In the genomic region with DNA sequence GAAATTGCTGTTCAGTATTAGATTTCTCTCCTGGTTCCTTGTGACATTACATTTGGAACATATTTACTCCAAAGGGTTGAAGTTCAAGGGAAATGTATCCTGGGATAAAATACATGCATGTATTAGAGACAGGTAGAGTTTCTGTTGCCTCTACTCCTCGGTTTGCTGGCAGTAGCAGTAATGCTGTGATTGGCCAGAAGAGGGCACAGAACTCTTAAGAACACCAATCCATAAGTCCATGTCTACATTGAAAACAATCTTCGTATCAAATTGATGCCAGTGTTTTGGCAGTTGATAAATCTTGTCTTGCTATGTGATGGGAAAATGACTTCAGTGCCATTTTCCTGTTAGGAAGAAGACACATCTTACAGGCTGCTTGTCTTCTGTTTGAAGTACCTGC, we compare ENCODE assay signal across 9 mouse cellular contexts.
DNase-seq lines count a peak whose midpoint lies in the region; ATAC-seq and TF ChIP-seq lines count a peak whose summit lies in the region.
"Had no signal": no experiment of that assay in that cellular context is flagged by ENCODE, and none has a peak within 500 bp of the region (broad histone marks: within the 10 kb centered on the region; RNA-seq: fewer than 3 reads in every experiment).

No protein-coding gene starts in this region.

- 63% methylated on average over 2 of the region's 2 CpGs for WGBS in kidney, adult 2 months

- TF ChIP-seq CTCF in kidney, adult 2 months (conservative IDR thresholded peaks at IDR 0.05; ENCODE audit: insufficient read depth, insufficient read length, low read depth, low read length), result 0 out of 2 replicates have a peak, but pooled peaks have one; percentile 21
- 0 out of 2 replicates have a peak, but pooled peaks have one; percentile 40 for TF ChIP-seq CTCF in G1E (IDR thresholded peaks at IDR 0.05; ENCODE audit: low read depth, low read length)
- TF ChIP-seq CTCF in brain, embryonic 14.5 days (IDR thresholded peaks at IDR 0.05; ENCODE audit: borderline replicate concordance, extremely low read depth, insufficient read depth, insufficient read length), result peak; percentile 63

- no peaks in the 10 kb centered on the region for H3K27me3 ChIP-seq in kidney, adult 2 months (replicated peaks; ENCODE audit: control insufficient read depth, insufficient read depth, low read length)
- H3K27me3 ChIP-seq in G1E (ENCODE audit: insufficient read depth, low read length), result peaks cover 9% of the 10 kb centered on the region
- H3K27me3 ChIP-seq: limb, embryonic 13.5 days had no signal

- no peaks in the 10 kb centered on the region for H3K4me1 ChIP-seq in kidney, adult 2 months (ENCODE audit: control insufficient read depth, insufficient read depth, low read length)
- H3K4me1 ChIP-seq in G1E (ENCODE audit: insufficient read depth, low read depth, low read length), result no peaks in the 10 kb centered on the region
- H3K4me1 ChIP-seq: limb, embryonic 13.5 days had no signal

- H3K27ac ChIP-seq in kidney, adult 2 months (ENCODE audit: insufficient read depth, low read depth, low read length), result no peak overlapping the region
- H3K27ac ChIP-seq: limb, embryonic 13.5 days had no signal

- peak; percentile 28 for DNase-seq in kidney, adult 2 months
- no peak for DNase-seq in kidney, adult 11 months
- no peak for DNase-seq in G1E (ENCODE audit: low spot score)
- peak; percentile 72 for DNase-seq in brain, embryonic 14.5 days (ENCODE audit: low read depth)
- peak; percentile 33 for DNase-seq in left cerebral cortex, postnatal 4 days
- peak; percentile 48 for DNase-seq in thymus, postnatal 25 days
- no peak for DNase-seq in ovary, postnatal 14 days (ENCODE audit: low spot score)
- DNase-seq in testis, postnatal 10 days (ENCODE audit: low spot score), result no peak

- ATAC-seq in G1E (ENCODE audit: extremely low read depth, insufficient number of reproducible peaks, low FRiP score, poor library complexity, severe bottlenecking), result no peak

- H3K9me3 ChIP-seq in G1E (replicated peaks), result no peaks in the 10 kb centered on the region
- H3K9me3 ChIP-seq: limb, embryonic 13.5 days had no signal

- no peak overlapping the region for H3K4me3 ChIP-seq in kidney, adult 2 months (ENCODE audit: insufficient read depth, low read depth, low read length)
- H3K4me3 ChIP-seq in G1E (ENCODE audit: low read depth, low read length), result no peak overlapping the region
- H3K4me3 ChIP-seq: limb, embryonic 13.5 days had no signal

- H3K36me3 ChIP-seq in kidney, adult 2 months (ENCODE audit: control insufficient read depth, insufficient read depth, low read length), result peaks cover 1% of the 10 kb centered on the region
- H3K36me3 ChIP-seq in G1E (replicated peaks), result no peaks in the 10 kb centered on the region

- intact Hi-C loops in left cerebral cortex, postnatal 4 days (cut with DNase I), result loop anchor here (5.0 kb wide), 1 partner anchor 1547 kb away; a partner anchor contains a TSS

- TF ChIP-seq POLR2A in kidney, adult 2 months (IDR thresholded peaks at IDR 0.05; ENCODE audit: low read depth, low read length), result no peak
- no peak for TF ChIP-seq POLR2A in brain, embryonic 14.5 days (IDR thresholded peaks at IDR 0.05; ENCODE audit: borderline replicate concordance, extremely low read depth, insufficient read depth, insufficient read length, poor library complexity, severe bottlenecking)

Comparison
In these comparisons a context has a peak if more than half of its experiments do, and no peak if none do; other contexts are left out.
1. DNase-seq: peak in kidney, adult 2 months (single experiment), brain, embryonic 14.5 days (single experiment), left cerebral cortex, postnatal 4 days (single experiment) and thymus, postnatal 25 days (single experiment); none in kidney, adult 11 months (single experiment), G1E (single experiment), ovary, postnatal 14 days (single experiment) and testis, postnatal 10 days (single experiment).
2. Peak in every context shown above with its lines, with median percentiles within 50 percentile points of each other: CTCF ChIP-seq.